Comparison of ENCODE assay signal across 9 mouse cellular contexts in genomic region chr6:149057947-149058391, GRCm38 (mm10). TPM values are rescaled to one million over a fixed set of nuclear protein-coding genes. Genes with fewer than 3 reads are reported as not detected.
DNase-seq lines count a peak whose midpoint lies in the region; ATAC-seq and TF ChIP-seq lines count a peak whose summit lies in the region.
"Had no signal": no experiment of that assay in that cellular context is flagged by ENCODE, and none has a peak within 500 bp of the region (broad histone marks: within the 10 kb centered on the region; RNA-seq: fewer than 3 reads in every experiment).

No protein-coding gene starts in this region.

- no peaks in the 10 kb centered on the region for H3K27me3 ChIP-seq in neural tube, embryonic 11.5 days (ENCODE audit: control insufficient read depth, insufficient read depth, low read length)
- no peaks in the 10 kb centered on the region for H3K27me3 ChIP-seq in neural tube, embryonic 15.5 days (replicated peaks)
- H3K27me3 ChIP-seq in liver, embryonic 16.5 days (ENCODE audit: control insufficient read depth, insufficient read depth, low read depth, low read length), result no peaks in the 10 kb centered on the region
- H3K27me3 ChIP-seq: hindbrain, embryonic 15.5 days had no signal

- H3K4me3 ChIP-seq in neural tube, embryonic 11.5 days (ENCODE audit: low read depth, low read length), result no peak overlapping the region
- no peak overlapping the region for H3K4me3 ChIP-seq in neural tube, embryonic 15.5 days (replicated peaks)
- H3K4me3 ChIP-seq in cortical plate, adult 2 months (ENCODE audit: insufficient read depth, low read length), result no peak overlapping the region
- no peak overlapping the region for H3K4me3 ChIP-seq in liver, embryonic 16.5 days (ENCODE audit: low read depth, low read length)
- H3K4me3 ChIP-seq: hindbrain, embryonic 15.5 days had no signal

- H3K9me3 ChIP-seq in neural tube, embryonic 11.5 days (ENCODE audit: control insufficient read depth, low read length), result no peaks in the 10 kb centered on the region
- no peaks in the 10 kb centered on the region for H3K9me3 ChIP-seq in neural tube, embryonic 15.5 days (replicated peaks)
- no peaks in the 10 kb centered on the region for H3K9me3 ChIP-seq in liver, embryonic 16.5 days (replicated peaks; ENCODE audit: control insufficient read depth, low read length)
- H3K9me3 ChIP-seq: hindbrain, embryonic 15.5 days had no signal

- no peak overlapping the region for H3K27ac ChIP-seq in neural tube, embryonic 11.5 days (ENCODE audit: low read depth, low read length)
- H3K27ac ChIP-seq in neural tube, embryonic 15.5 days (replicated peaks), result no peak overlapping the region
- H3K27ac ChIP-seq in cortical plate, adult 2 months (ENCODE audit: insufficient read depth, low read length), result no peak overlapping the region
- H3K27ac ChIP-seq in liver, embryonic 16.5 days (ENCODE audit: low read length), result no peak overlapping the region
- H3K27ac ChIP-seq: hindbrain, embryonic 15.5 days had no signal

- no peak overlapping the region for H3K9ac ChIP-seq in neural tube, embryonic 11.5 days (ENCODE audit: low read length)
- no peak overlapping the region for H3K9ac ChIP-seq in neural tube, embryonic 15.5 days (replicated peaks)
- no peak overlapping the region for H3K9ac ChIP-seq in liver, embryonic 16.5 days (ENCODE audit: low read depth, low read length)
- H3K9ac ChIP-seq: hindbrain, embryonic 15.5 days had no signal

- H3K36me3 ChIP-seq in neural tube, embryonic 11.5 days (ENCODE audit: control insufficient read depth, insufficient read depth, low read length), result no peaks in the 10 kb centered on the region
- no peaks in the 10 kb centered on the region for H3K36me3 ChIP-seq in neural tube, embryonic 15.5 days
- no peaks in the 10 kb centered on the region for H3K36me3 ChIP-seq in liver, embryonic 16.5 days (ENCODE audit: control insufficient read depth, insufficient read depth)
- H3K36me3 ChIP-seq: hindbrain, embryonic 15.5 days had no signal

- peak; percentile 35 for DNase-seq in CD4-positive, CD25-positive, alpha-beta regulatory T cell, adult 2 months (ENCODE audit: low read depth, low spot score)
- peak; percentile 19 for DNase-seq in neural tube, embryonic 11.5 days (ENCODE audit: low spot score)
- DNase-seq in right cerebral cortex, postnatal 14 days, result no peak
- DNase-seq in urinary bladder, postnatal 4 days (ENCODE audit: low spot score in 2 of 2), result no peak

- peak; percentile 55 for TF ChIP-seq CTCF in cortical plate, adult 2 months (IDR thresholded peaks at IDR 0.05; ENCODE audit: extremely low read depth, insufficient read depth, low read length)

- no peak for ATAC-seq in CD4-positive, CD25-positive, alpha-beta regulatory T cell, adult 4 months
- no peak for ATAC-seq in neural tube, embryonic 11.5 days (ENCODE audit: insufficient read depth, low FRiP score, low TSS enrichment)
- ATAC-seq in neural tube, embryonic 15.5 days (ENCODE audit: low FRiP score), result no peak
- ATAC-seq in liver, embryonic 16.5 days (ENCODE audit: low read depth), result peak; percentile 59

- WGBS in neural tube, embryonic 11.5 days, result 52% methylated on average over 3 of the region's 3 CpGs
- 45% methylated on average over 3 of the region's 3 CpGs for WGBS in neural tube, embryonic 15.5 days
- WGBS in liver, embryonic 16.5 days (ENCODE audit: insufficient replicate concordance), result 27% methylated on average over 3 of the region's 3 CpGs

- no peaks in the 10 kb centered on the region for H3K4me1 ChIP-seq in neural tube, embryonic 11.5 days (ENCODE audit: control insufficient read depth, insufficient read depth, low read length)
- H3K4me1 ChIP-seq in neural tube, embryonic 15.5 days, result no peaks in the 10 kb centered on the region
- H3K4me1 ChIP-seq in cortical plate, adult 2 months (ENCODE audit: control insufficient read depth, insufficient read depth, low read length), result peaks cover 5% of the 10 kb centered on the region
- no peaks in the 10 kb centered on the region for H3K4me1 ChIP-seq in liver, embryonic 16.5 days (ENCODE audit: control insufficient read depth, low read depth, low read length)
- H3K4me1 ChIP-seq: hindbrain, embryonic 15.5 days had no signal

- H3K4me2 ChIP-seq in neural tube, embryonic 11.5 days (ENCODE audit: low read depth), result no peak overlapping the region
- H3K4me2 ChIP-seq in neural tube, embryonic 15.5 days, result no peak overlapping the region
- H3K4me2 ChIP-seq in liver, embryonic 16.5 days (ENCODE audit: low read depth, low read length), result no peak overlapping the region
- H3K4me2 ChIP-seq: hindbrain, embryonic 15.5 days had no signal

- TF ChIP-seq POLR2A in cortical plate, adult 2 months (IDR thresholded peaks at IDR 0.05; ENCODE audit: extremely low read depth, insufficient read depth, low read length), result no peak

RNA-seq across cellular contexts. Expression of gene Dennd5b, which starts 43.5 kb away (rescaled TPM):
- polyA plus RNA-seq in CD4-positive, CD25-positive, alpha-beta regulatory T cell, adult 4 months (2017; shearing (Covaris generic)), result under 1 TPM; 0.22 to 0.29 TPM
- polyA plus RNA-seq in neural tube, embryonic 11.5 days (2014; fragmentation: Nextera tagmentation; extraction: Ambion mirVana), result 14.6 and 16.3 TPM in 2 replicates
- 12.0 and 13.5 TPM in 2 replicates for polyA plus RNA-seq in neural tube, embryonic 15.5 days (2015; fragmentation: Nextera tagmentation; extraction: Ambion mirVana)
- polyA plus RNA-seq in cortical plate, adult 2 months (2012; rRNA removed), result 20.4 and 20.6 TPM in 2 replicates
- polyA plus RNA-seq in liver, embryonic 16.5 days (2015; fragmentation: Nextera tagmentation; extraction: Ambion mirVana), result 4.5 TPM in 2 replicates

Comparison
In these comparisons a context has a peak if more than half of its experiments do, and no peak if none do; other contexts are left out.
1. DNase-seq: peak in CD4-positive, CD25-positive, alpha-beta regulatory T cell, adult 2 months (single experiment) and neural tube, embryonic 11.5 days (single experiment); none in right cerebral cortex, postnatal 14 days (single experiment) and urinary bladder, postnatal 4 days (0 of 2).